Mouse (Mus musculus) limb, embryonic 15.5 days (tissue): ENCODE data around the gene Pgpep1l. TPM values are rescaled to one million over a fixed set of nuclear protein-coding genes. Genes with fewer than 3 reads are reported as not detected.

Experiments
- ATAC-seq: fragments of 200-750 bp; cut with Nextera tagmentation; 2 replicates; pipeline ENCODE4 v1.8.0; 2017; ENCODE audit warnings: low read depth, moderate TSS enrichment; ENCODE audit not compliant: insufficient number of reproducible peaks, low FRiP score, low TSS enrichment
- H3K27ac ChIP-seq: fragments of 300-500 bp; sonication (generic); 2 replicates; pipeline ENCODE4 v1.5.1; 2015; ENCODE audit warnings: moderate library complexity, mild to moderate bottlenecking, inconsistent platforms
- H3K27me3 ChIP-seq: fragments of 300-500 bp; sonication (generic); 2 replicates; pipeline ENCODE4 v1.6.1; 2015; ENCODE audit warnings: inconsistent platforms
- H3K36me3 ChIP-seq: fragments of 300-500 bp; sonication (generic); 2 replicates; pipeline ENCODE4 v1.6.1; 2015; ENCODE audit warnings: inconsistent platforms
- H3K4me1 ChIP-seq: fragments of 300-500 bp; sonication (generic); 2 replicates; pipeline ENCODE4 v1.6.1; 2015; ENCODE audit warnings: inconsistent platforms
- H3K4me2 ChIP-seq: fragments of 300-500 bp; sonication (generic); 2 replicates; pipeline ENCODE4 v1.6.1; 2015; ENCODE audit warnings: mild to moderate bottlenecking, inconsistent platforms
- H3K4me3 ChIP-seq: fragments of 300-500 bp; sonication (generic); 2 replicates; pipeline ENCODE4 v1.5.1; 2015; ENCODE audit warnings: mild to moderate bottlenecking, inconsistent platforms
- H3K9ac ChIP-seq: fragments of 300-500 bp; sonication (generic); 2 replicates; pipeline ENCODE4 v1.6.1; 2015; ENCODE audit warnings: inconsistent platforms
- H3K9me3 ChIP-seq: fragments of 300-500 bp; sonication (generic); 2 replicates; pipeline ENCODE4 v1.6.1; 2016; ENCODE audit warnings: inconsistent platforms
- WGBS: fragments of 180-500 bp; shearing (Covaris S2); methylation state at CpG from one replicate; pipeline ENCODE4 v1.1.7; 2015; 5-methylcytosine and 5-hydroxymethylcytosine counted together
- polyA plus RNA-seq: library from polyadenylated mRNA; unstranded; fragments of >200 nt; fragmentation: Nextera tagmentation; extraction: Ambion mirVana; gene quantifications from 2 replicates; pipeline ENCODE4 v1.2.1, GENCODE M21; 2015

Pgpep1l gene
- polyA plus RNA-seq, 1 experiment from 2014 or later, result 0.23 TPM

DNA sequence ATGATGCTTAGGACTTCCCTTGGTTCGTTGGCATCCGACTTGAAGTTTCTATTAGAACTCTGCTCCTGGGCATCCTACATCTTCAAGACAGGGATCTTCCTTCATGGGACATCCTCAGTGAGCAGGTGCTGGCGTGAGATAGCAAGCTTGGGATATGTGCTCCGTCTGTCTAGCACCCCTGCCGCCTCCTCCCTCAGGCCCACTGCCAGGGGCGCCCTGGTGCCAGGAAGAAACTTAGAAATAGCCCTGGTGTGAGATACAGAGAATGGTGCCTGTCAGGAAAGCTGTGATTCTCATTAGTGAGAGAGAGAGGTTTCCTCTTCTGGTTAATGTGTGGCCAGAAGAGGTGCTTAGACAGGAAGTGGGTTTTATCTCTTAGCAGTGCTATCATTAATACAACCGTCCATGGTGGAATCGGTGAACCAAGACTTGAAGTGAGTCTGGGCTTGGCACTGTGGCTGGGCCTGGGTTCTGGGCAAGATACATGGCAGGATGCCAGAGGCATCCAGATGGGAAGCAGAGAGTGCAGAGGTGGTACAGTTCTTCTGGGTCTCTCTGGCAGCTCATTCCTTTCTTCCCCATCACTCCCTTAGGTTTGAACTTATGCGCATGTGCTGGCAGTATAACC, 38.5 kb downstream of the Pgpep1l start:
- H3K27ac ChIP-seq, result no peak overlapping the region
- H3K36me3 ChIP-seq, result peaks cover 67% of the 10 kb centered on the region
- WGBS, result 86% methylated on average over 9 of the region's 9 CpGs

DNA sequence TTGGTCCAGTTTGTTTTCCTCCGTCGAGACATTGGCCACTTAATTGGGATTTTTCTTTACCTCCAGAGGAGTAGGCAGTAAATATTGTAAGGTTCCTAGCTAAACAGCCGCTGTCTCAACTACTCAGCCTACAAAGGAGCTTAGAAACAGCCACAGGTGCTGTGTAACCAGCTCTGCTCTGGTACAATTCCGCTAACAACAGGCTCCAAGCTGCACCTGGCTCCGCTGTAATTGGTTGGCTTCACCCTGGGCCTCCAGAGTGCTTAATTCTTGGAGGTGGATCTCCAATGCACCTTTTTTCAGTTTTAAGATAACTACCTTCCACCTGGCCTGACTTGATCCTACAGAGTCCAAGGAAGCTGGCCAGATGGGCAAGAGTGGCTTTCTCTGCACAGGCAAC, 40.0 kb downstream of the Pgpep1l start:
- Histone ChIP-seq H3K36me3 (peaks cover 66% of the 10 kb centered on the region), H3K4me3 (no peak overlapping the region), H3K9me3 (no peaks in the 10 kb centered on the region), H3K4me1 (peaks cover 29% of the 10 kb centered on the region), H3K9ac (no peak overlapping the region), H3K27me3 (no peaks in the 10 kb centered on the region), H3K27ac (no peak overlapping the region; the same call in 1 of the 2 replicates), H3K4me2 (no peak overlapping the region)
- WGBS, result 68% methylated on average over 5 of the region's 5 CpGs
- ATAC-seq, result no peak

More for the DNA sequence above, 38.5 kb downstream of the Pgpep1l start:
- H3K9me3 ChIP-seq, result no peaks in the 10 kb centered on the region
- no peaks in the 10 kb centered on the region for H3K27me3 ChIP-seq
- peaks cover 26% of the 10 kb centered on the region for H3K4me1 ChIP-seq
- no peak overlapping the region for H3K4me3 ChIP-seq
- H3K4me2 ChIP-seq, result no peak overlapping the region
- H3K9ac ChIP-seq, result no peak overlapping the region
- ATAC-seq, result no peak

DNA sequence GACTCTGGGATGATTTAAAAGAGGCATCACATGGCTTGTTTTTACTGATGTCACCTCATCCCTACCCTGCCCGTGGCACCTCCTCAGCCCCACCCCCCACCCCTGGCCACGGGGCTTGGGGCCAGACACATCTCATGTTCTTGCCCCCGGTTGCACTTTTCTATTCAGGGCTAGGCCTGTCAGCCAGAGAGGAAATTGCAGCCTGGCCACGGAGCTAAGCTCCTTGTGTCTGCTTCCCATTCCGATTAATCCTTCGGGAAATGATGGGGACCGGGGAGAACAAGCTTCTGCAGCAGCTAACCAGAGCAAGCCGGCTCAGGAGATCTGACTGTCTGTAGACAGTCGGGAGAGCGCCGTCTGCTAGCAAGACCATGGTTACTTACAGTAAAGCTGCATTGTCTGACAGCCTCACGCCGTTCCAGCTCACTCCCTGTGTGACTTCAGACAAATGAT, 40.7 kb downstream of the Pgpep1l start:
- WGBS, result 29% methylated on average over 13 of the region's 13 CpGs
- Histone ChIP-seq H3K9me3 (no peaks in the 10 kb centered on the region), H3K4me1 (peaks cover 27% of the 10 kb centered on the region), H3K9ac (no peak overlapping the region), H3K4me3 (no peak overlapping the region), H3K4me2 (no peak overlapping the region), H3K36me3 (peaks cover 68% of the 10 kb centered on the region), H3K27ac (peak overlapping the region; percentile 52; the same call in 1 of the 2 replicates), H3K27me3 (no peaks in the 10 kb centered on the region)
- ATAC-seq, result 0 out of 2 replicates have a peak, but pooled peaks have one; percentile 59

DNA sequence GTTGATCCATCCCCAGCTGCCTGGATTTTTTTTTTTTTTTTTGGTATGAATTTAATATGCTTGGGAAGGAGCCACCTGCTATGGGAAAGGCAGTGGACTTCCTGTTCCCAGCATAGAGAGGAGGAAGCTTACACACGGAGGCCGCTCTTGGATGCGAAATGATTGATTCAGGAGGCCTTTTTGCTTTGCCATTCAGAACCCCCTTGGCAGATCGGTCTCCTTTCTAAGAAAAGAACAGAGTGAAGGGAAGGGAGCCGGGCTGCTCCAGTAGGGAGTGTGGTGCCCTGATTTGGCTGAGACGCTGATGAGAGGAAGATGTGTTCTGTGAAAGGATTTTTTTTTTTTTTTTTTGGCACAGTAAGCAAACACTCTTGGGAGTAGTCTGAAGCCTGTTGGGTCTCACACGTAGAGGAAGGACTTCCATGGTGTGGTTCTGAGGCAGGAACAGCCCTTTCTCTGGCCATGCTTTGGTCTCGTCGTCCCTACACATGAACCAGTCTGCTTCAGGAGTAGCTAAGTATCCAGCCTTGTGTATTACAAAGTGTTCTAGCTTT, 42.3 kb downstream of the Pgpep1l start:
- no peak overlapping the region for H3K4me2 ChIP-seq
- H3K4me3 ChIP-seq, result no peak overlapping the region
- peaks cover 77% of the 10 kb centered on the region for H3K36me3 ChIP-seq
- H3K9ac ChIP-seq, result no peak overlapping the region
- no peak overlapping the region; the same call in 1 of the 2 replicates for H3K27ac ChIP-seq
- 76% methylated on average over 9 of the region's 9 CpGs for WGBS
- peaks cover 20% of the 10 kb centered on the region for H3K4me1 ChIP-seq
- no peak for ATAC-seq
- H3K9me3 ChIP-seq, result no peaks in the 10 kb centered on the region
- no peaks in the 10 kb centered on the region for H3K27me3 ChIP-seq

DNA sequence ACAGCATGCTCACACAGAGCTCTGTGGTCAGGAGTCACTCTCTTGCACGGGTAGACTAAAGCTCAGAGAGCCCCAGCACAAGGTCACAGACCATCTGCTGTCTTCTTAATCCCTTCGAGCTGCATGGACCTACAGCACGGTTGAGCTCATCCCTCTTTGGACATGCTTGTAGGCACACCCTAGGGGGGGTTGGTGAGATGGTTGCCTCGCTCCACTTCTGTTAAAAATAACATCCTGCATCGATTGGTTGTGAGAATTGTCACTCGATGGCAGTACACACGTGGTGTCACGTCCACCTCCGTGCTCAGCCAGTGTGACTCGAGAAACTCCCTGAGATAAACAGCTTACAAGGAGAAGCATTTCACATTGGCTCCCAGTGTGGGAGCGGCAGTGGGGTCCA, 45.2 kb downstream of the Pgpep1l start:
- no peaks in the 10 kb centered on the region for H3K9me3 ChIP-seq
- H3K4me1 ChIP-seq, result peaks cover 16% of the 10 kb centered on the region
- no peak overlapping the region for H3K9ac ChIP-seq
- H3K36me3 ChIP-seq, result peaks cover 69% of the 10 kb centered on the region
- no peak overlapping the region for H3K4me2 ChIP-seq
- no peak overlapping the region for H3K27ac ChIP-seq
- H3K4me3 ChIP-seq, result no peak overlapping the region
- 84% methylated on average over 11 of the region's 11 CpGs for WGBS
- no peak for ATAC-seq
- H3K27me3 ChIP-seq, result no peaks in the 10 kb centered on the region

DNA sequence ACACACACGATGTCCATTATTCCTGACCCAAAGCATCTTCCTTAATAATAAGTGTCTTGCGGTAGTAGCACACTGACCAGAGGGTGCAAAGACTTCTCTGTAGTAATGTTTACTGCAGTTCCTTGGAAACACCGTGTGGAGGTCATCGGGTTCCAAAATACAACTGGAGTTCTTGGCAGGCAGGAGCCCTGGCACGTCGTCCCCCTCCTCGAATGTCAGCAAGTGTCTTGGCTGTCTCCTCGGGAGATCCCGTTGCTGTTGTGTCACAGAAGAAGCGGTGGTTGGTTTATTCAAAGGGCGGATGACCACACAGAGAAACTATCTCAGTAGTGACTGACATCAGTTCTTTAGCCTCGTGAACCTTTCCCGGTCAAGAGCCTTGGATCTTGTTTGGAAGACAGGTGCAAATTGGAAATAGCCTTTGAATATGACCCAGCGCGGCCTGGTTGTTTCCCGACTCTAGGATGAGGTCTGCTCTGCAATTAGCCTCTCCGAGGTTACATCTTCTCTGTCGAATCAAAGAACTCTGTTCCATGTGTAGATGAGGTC, 48.4 kb downstream of the Pgpep1l start:
- no peak overlapping the region for H3K27ac ChIP-seq
- H3K27me3 ChIP-seq, result no peaks in the 10 kb centered on the region
- peaks cover 3% of the 10 kb centered on the region; the same call in 1 of the 2 replicates for H3K4me1 ChIP-seq
- no peaks in the 10 kb centered on the region for H3K9me3 ChIP-seq
- peaks cover 83% of the 10 kb centered on the region for H3K36me3 ChIP-seq
- WGBS, result 86% methylated on average over 18 of the region's 18 CpGs
- H3K4me2 ChIP-seq, result no peak overlapping the region
- no peak overlapping the region for H3K4me3 ChIP-seq
- ATAC-seq, result no peak
- no peak overlapping the region for H3K9ac ChIP-seq

DNA sequence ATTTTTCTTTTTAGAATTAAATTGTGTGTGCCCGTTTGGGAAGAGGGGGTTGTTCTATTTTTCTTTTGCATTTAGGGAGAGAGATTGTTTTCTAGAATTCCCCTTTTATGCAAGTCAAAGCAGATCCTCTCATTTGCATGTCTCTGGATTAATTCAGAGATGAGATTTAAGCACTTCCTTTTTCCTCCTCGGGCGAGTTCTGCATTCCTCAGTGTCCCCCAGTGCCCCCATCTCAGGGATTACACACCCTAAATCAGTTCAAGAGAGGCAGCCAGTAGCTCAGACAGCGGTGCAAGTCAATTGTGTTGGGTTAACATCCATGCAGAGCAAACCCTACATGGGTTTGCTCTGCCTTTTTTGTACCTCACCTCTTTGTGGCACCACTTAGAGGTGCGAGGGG, 50.2 kb downstream of the Pgpep1l start:
- Histone ChIP-seq H3K4me3 (no peak overlapping the region), H3K36me3 (peaks cover 77% of the 10 kb centered on the region), H3K4me1 (no peaks in the 10 kb centered on the region), H3K9ac (no peak overlapping the region), H3K27me3 (no peaks in the 10 kb centered on the region), H3K9me3 (no peaks in the 10 kb centered on the region), H3K4me2 (no peak overlapping the region), H3K27ac (no peak overlapping the region)
- 75% methylated on average over 5 of the region's 5 CpGs for WGBS
- no peak for ATAC-seq

DNA sequence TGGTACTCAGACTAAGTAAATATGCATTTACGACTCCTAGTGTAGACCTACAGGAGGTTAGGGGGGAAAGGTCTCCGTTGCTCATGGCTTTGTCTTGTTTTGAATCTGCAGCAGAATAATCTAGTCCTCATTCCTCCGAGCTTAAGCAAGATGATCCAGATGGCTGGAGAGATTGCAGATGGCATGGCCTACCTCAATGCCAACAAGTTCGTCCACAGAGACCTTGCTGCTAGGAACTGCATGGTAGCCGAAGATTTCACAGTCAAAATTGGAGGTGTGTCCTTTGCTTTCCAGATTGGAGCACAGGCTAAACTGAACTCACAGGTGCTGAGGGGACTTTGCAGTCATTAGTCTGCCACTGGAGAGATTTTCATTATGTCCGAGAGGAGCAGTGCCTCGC, 52.1 kb downstream of the Pgpep1l start:
- H3K4me2 ChIP-seq, result no peak overlapping the region
- no peak overlapping the region for H3K4me3 ChIP-seq
- H3K9me3 ChIP-seq, result no peaks in the 10 kb centered on the region
- no peak overlapping the region for H3K27ac ChIP-seq
- no peaks in the 10 kb centered on the region for H3K4me1 ChIP-seq
- no peak overlapping the region for H3K9ac ChIP-seq
- H3K36me3 ChIP-seq, result peaks cover 77% of the 10 kb centered on the region
- WGBS, result 87% methylated on average over 7 of the region's 7 CpGs
- no peak for ATAC-seq
- no peaks in the 10 kb centered on the region for H3K27me3 ChIP-seq

DNA sequence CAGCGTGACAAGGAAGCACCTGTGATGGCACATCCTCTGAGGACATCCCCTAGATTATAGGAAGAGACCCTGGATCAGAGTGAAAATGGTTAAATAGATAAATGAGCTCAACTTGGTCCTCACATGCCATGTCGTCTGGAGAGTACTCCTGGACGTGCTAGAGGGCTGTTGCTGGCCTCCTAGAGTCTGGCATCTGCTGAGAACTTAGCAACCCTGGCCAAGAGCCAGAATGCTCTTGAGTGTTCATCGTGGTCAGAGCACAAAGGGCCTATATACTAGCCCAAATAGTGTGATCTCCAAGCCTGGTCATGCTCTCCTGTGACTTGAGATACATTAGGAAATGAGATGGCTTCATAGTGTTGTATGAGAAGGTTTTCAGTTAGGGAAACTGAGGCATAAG, 53.6 kb downstream of the Pgpep1l start:
- ATAC-seq, result no peak
- 65% methylated on average over 4 of the region's 4 CpGs for WGBS
- Histone ChIP-seq H3K9me3 (no peaks in the 10 kb centered on the region), H3K27ac (no peak overlapping the region), H3K4me1 (no peaks in the 10 kb centered on the region), H3K27me3 (no peaks in the 10 kb centered on the region), H3K9ac (no peak overlapping the region), H3K36me3 (peaks cover 78% of the 10 kb centered on the region), H3K4me3 (no peak overlapping the region), H3K4me2 (no peak overlapping the region)

DNA sequence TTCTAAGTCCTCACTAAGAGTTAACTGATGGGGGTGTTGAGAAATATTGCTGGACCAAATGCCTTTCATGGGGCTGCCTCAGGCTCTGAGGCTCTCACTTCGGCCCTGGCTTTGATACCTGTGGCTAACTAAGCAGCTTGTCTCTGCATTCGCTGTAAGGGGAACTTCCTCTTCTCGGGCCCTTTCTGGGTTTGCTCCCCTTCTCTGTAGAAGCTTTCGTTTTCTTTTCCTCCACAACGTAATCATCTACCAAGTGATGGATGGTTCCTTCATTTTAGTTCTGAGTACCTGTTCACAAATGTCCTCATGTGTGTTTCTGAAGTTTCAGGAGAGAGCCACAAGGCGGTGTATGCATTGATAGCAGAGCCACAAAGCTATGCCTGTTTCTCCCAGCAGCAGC, 55.0 kb downstream of the Pgpep1l start:
- Histone ChIP-seq H3K36me3 (peaks cover 84% of the 10 kb centered on the region), H3K4me2 (no peak overlapping the region), H3K9me3 (no peaks in the 10 kb centered on the region), H3K27me3 (no peaks in the 10 kb centered on the region), H3K27ac (no peak overlapping the region), H3K4me1 (no peaks in the 10 kb centered on the region), H3K9ac (no peak overlapping the region), H3K4me3 (no peak overlapping the region)
- 91% methylated on average over 6 of the region's 6 CpGs for WGBS
- no peak for ATAC-seq

DNA sequence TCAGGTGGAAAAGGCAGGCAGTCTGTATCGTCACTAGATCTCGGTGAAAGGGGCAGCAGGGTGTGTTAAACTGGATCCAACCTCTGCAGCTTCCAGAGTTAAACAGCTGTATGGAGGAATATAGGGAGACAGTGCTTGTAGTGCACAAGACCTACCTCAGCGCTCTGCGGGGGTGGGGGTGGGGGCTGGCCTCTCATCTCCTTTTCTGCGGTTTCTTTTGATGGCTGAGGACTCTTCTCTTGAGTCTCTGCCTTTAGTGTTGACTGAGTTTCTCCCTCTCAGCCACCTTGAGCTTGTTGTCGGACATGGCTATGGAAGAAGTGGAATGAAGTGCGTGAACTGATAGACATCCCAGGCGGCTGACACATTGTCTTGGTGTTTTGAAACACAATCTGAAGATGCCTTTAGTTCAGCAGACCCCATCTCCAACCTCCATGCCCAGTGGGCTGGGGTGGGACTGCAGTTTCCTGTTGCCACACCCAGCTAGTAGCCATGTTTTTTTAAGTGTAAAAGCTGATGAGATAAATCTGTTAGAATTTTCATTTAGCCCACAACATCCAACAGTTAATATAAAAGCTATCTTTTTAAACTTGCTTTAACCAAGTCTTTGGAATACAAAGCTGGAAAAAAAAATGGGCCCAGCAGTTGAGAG, 58.1 kb downstream of the Pgpep1l start:
- no peaks in the 10 kb centered on the region for H3K4me1 ChIP-seq
- no peak overlapping the region for H3K4me2 ChIP-seq
- H3K4me3 ChIP-seq, result no peak overlapping the region
- 89% methylated on average over 8 of the region's 8 CpGs for WGBS
- no peak overlapping the region for H3K27ac ChIP-seq
- no peaks in the 10 kb centered on the region for H3K9me3 ChIP-seq
- H3K36me3 ChIP-seq, result peaks cover 86% of the 10 kb centered on the region
- H3K27me3 ChIP-seq, result no peaks in the 10 kb centered on the region
- H3K9ac ChIP-seq, result no peak overlapping the region
- ATAC-seq, result no peak

DNA sequence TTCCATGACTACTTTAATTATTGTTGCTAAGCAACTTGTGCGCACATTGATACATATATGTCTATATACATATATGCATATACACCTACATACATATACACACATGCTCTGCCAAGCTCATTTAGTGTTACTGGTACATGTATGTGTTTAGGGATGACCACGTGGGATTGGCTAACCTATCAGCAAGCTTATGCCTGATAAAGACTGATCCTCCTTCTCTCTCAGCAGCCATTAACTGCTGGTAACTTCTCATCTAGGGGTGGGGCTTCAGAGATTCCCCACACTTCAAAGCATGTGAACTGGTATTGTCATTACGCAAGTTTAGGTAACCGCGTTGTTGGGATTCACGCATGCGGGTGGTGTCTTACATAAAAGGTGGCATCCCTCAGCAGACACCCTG, 64.4 kb downstream of the Pgpep1l start:
- ATAC-seq, result no peak
- H3K4me1 ChIP-seq, result no peaks in the 10 kb centered on the region
- peaks cover 91% of the 10 kb centered on the region for H3K36me3 ChIP-seq
- H3K27me3 ChIP-seq, result no peaks in the 10 kb centered on the region
- H3K9ac ChIP-seq, result no peak overlapping the region
- no peak overlapping the region for H3K4me3 ChIP-seq
- no peak overlapping the region for H3K4me2 ChIP-seq
- no peak overlapping the region for H3K27ac ChIP-seq
- 91% methylated on average over 7 of the region's 7 CpGs for WGBS
- no peaks in the 10 kb centered on the region for H3K9me3 ChIP-seq
